Mouse (Mus musculus): ENCODE results near the gene Pcdh20. TPM values are rescaled to one million over a fixed set of nuclear protein-coding genes. Genes with fewer than 3 reads are reported as not detected.

Pcdh20 gene
- total RNA-seq (2021): 10 to 100 TPM; 28.6 to 32.2 TPM

DNA sequence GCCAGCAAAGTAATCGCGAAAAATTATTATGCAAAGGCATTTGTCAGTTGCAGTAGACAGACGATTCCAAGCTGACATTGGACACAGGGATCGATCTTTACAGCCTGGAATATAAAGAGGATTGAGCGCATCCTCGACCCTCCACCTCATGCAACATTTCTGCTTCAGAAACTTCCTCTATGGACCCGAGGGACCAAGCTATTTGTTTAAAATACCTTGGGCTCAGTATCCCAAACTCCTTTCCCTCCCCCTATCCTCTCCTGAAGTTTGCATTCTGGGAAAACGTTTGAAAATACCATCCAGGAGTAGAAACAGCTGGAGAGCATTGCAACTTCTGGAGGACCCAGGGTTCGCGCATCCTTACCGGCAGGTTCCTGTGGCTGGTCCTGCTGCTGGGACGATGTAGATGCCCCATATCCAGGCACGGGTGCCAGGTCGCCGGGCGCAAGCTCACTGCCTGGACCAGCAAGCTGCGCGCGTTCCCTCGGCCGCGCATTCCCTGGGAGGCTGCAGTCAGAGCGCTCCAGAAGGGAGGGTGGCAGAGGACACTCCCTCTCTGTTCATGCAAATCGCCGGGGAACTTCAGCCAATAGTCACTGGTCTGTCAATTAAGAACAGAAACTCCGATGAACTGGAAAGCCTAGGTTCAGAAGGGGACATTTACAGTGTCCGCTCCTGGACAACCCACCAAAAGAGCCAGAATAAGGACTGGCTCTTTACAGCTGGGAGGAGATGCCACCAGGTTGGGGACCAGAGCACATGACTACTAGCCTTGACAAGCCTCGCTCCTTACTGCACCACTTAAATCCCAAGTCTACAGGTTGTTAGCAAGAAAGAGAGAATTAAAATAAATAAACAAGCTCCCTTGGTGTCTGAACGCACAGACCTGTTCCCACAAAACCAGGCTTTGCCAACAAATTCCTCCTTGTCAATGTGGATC lies at the start of gene Pcdh20:
Gene Pcdh20, minus strand, starts transcription at position 902 of the 940 bp plus-strand sequence.
- intact Hi-C loops (cut with DNase I): loop anchor here (5.0 kb wide), 1 partner anchor 512 kb away; no protein-coding TSS in a partner anchor
- DNase-seq (ENCODE audit: low spot score in 2 of 2): peak; percentile 55 to 63

DNA sequence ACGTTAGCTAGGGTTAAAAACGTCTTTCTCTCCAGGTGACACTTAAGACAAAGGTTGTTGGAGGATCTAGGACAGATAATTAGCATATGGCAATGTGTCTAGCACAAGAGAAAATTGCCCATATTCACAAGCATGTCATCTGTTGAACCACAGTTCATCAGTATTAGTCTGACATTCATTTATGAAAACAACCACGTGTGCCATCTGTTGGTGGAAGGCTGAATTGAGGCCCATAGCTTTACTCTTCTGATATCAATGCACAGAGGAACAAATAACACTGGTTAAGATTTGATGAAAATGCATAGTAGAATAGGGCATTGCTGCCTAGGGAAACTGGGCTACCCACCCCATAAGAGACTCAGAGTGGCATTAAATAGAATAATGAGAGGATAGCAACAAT lies 8.7 kb upstream of the Pcdh20 start:
- intact Hi-C loops (cut with DNase I): no loop called here
- DNase-seq (ENCODE audit: low spot score in 2 of 2): no peak

DNA sequence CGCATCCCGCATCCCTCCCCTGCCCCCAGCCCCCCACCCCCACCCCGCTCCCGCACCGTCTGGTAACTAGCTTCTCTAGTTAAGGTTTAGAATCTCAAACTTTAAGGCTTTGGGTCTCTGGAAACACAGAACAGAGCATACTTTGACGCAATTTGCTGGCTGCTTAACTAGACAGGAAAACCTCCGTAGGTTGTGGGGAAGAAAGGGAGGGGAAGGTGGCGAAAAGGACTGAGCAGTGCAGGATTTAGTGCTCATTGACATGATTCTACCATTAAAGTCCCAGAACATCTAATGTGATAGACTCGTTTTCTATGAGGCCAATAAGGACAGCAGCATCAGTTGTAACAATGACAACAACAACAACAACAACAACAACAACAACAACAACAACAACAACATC lies 1.2 kb downstream of the Pcdh20 start:
- intact Hi-C loops (cut with DNase I): loop anchor here (5.0 kb wide), 2 partner anchors 512 to 1008 kb away; no protein-coding TSS in a partner anchor
- DNase-seq (ENCODE audit: low spot score in 2 of 2): no peak

DNA sequence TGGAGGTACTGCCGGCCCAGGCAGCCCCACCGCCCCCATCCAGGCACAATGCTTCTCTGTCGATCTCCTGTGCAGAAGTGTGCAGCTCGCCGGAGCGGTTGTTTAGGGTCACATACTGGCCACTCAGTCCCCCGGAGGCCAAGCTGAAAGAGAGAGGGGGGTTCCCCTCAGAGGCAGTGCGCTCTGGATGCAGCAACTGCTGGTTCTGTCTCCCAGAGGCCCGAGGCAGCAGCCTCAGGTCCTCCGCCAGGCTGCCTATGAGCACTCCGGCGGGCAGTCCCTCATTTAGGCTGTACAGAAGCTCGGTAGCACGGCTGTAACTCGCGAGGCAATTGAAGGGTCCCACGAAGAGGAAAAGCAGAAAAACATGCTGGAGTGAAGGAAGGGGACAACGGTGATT lies 1.8 kb downstream of the Pcdh20 start:
- peak in 1 of 2 experiments; percentile 21 for DNase-seq (ENCODE audit: low spot score in 2 of 2)
- intact Hi-C loops (cut with DNase I): loop anchor here (5.0 kb wide), 1 partner anchor 1007 kb away; no protein-coding TSS in a partner anchor

DNA sequence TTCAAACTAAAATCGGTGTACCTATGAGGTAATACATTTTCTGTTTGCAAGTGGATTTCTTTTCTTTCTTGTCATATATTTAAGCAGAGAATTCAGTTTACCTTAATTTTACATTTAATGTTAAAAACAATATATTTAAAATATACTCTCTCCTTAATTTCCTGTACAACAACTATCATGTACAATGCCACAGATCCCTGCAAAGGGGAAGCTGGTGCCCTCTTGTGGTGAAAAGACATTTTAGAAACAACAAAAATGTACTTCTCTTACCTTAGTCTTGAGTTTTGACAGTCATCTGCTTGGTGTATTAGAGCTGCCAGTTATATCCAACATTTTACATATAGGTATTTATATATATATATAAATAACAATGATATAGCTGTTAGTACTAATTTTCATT lies 4.8 kb downstream of the Pcdh20 start:
- no peak for DNase-seq (ENCODE audit: low spot score in 2 of 2)
- intact Hi-C loops (cut with DNase I): loop anchor here (2.0 to 5.0 kb wide), 2 partner anchors 898 to 1004 kb away; no protein-coding TSS in a partner anchor

DNA sequence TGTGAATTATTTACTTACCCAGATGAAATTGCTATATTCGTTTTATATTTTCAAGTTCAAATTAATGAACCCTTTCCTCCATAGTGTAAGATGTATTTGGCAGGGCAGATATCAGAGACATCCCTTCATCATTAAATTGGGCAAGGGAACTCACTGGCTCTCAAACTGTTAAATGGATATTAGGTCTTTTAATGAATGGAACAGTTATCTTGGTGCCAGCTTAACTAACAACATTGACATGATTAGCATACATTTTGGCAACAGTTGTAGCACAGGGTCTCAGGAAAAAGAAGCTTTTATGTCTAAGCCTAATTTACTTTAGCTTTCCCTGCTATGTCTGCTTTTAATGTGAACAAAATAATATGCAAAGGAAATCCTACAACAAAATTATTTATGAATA lies 6.8 kb downstream of the Pcdh20 start:
- no peak for DNase-seq (ENCODE audit: low spot score in 2 of 2)
- intact Hi-C loops (cut with DNase I): no loop called here

DNA sequence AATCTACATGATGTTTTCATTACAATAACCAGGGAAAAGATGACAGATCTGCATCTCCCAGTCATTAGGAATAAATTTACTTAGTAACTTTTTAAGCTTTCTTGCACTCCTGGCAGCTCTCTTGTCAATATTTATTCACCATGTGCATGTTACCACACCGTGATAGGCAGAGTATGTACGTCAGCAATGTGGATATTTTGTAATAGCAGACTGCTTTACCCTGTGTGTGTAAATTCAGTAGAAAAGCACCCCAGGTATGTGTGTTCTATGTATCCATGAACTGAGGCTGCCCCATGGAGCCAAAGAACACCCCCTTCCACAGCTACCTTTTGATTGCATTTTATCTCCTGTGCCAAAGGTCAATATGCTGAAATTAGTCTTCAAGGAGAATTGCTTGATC lies 7.8 kb downstream of the Pcdh20 start:
- no peak for DNase-seq (ENCODE audit: low spot score in 2 of 2)
- intact Hi-C loops (cut with DNase I): no loop called here

DNA sequence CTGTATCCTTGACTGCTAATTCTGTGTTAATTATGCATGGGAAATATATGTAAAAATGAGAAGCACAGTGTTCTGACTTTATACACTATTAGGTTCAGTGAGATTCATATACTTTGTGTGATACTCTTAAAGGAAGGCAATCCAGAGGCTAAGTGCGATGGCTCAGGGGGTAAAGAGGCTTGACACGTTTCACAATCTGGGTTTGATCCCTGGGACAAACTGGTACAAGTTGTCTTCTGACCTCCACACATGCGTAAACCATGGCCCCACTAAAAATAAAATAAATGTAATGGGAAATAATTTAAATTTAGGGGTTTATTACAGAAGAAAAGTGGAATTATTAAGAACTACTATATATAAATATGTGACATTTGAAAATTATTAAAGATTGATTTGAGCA lies 8.3 kb downstream of the Pcdh20 start:
- intact Hi-C loops (cut with DNase I): no loop called here
- DNase-seq (ENCODE audit: low spot score in 2 of 2): no peak

DNA sequence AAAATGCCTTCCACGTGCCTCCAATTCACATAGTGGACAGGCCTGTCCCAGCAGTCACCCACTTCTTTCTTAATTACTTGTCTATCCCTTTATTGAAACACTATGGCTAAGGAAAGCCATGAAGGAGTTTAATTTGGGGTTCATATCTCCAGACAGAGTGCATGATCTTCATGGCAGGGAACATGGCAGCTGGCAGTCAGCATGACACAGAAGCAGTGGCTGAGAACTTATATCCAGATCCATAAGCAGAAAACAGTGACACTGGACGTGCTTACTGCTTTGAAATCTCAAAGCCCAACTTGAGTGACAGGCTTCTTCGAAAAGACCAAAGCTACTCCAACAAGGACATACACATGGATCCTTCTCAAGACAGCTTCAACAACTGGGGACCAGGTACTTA lies 10.5 kb downstream of the Pcdh20 start:
- intact Hi-C loops (cut with DNase I): no loop called here
- DNase-seq (ENCODE audit: low spot score in 2 of 2): no peak

DNA sequence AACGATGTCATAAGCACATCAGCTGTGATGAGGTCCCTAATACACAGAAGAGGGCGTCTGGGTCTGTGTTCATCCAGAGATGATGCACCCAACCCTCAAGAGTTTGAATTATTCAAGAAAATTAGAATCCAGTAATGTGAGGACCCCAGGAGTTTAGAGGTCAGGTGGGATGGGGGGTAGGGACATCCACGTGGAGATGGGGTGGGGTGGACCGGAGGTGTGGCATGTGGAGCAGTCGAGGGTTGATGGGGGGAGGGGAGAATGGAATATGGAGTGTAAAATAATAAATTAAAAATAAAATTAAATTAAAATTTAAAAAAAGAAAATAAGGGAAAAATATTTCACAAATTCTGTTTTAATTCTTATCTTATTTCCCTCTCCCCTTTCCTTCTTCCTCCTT lies 27.9 kb downstream of the Pcdh20 start:
- intact Hi-C loops (cut with DNase I): no loop called here

DNA sequence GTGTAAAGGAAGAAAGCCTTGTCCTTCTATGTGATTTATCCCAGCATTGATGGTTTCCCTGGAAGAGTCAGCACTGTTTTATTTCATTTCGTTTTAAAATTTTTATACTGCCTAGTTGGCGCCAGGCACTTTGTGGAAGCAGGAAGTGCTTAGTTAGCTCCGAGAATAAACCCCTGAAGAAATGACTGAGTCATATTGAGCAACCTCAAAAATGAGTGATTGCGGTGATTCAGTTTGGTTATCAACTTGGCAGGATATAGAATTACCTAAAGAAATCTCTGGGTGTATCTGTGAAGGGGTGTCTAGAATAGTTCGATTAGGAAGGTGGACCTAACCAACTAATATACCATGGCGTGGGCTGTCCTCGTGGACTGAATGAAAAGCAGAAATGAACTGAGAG lies 41.8 kb downstream of the Pcdh20 start:
- intact Hi-C loops (cut with DNase I): no loop called here
- no peak for DNase-seq (ENCODE audit: low spot score in 2 of 2)

More for the DNA sequence above, 27.9 kb downstream of the Pcdh20 start:
- DNase-seq (ENCODE audit: low spot score in 2 of 2): no peak

DNA sequence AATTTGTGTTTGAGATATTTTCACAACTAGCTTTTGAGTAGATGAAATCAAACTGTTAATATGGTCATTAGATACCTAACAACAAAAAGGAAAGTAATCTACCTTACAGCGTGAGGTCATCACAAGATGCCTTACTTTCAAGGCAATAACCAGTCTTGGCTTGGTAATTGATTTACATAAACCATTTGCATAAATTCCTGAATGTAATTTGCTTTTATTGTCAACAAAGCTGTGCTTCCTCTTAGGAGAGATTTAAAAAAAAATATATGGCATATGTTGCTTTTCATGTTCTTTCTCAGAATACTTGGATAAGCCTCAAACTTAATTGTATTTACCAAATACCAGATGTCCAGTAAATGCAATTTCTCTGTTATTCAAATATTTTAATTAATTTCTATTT lies 43.8 kb downstream of the Pcdh20 start:
- intact Hi-C loops (cut with DNase I): no loop called here
- no peak for DNase-seq (ENCODE audit: low spot score in 2 of 2)
